Mouse (Mus musculus): ENCODE data around the gene Ccdc141.

- TF ChIP-seq CTCF (IDR thresholded peaks at IDR 0.05; ENCODE audit: extremely low read depth, insufficient read depth, low read length) (no peak), POLR2A (IDR thresholded peaks at IDR 0.05; ENCODE audit: extremely low read depth, insufficient read depth, low read length) (no peak)
Measured at GRCm38 (mm10) chr2:77164662-77165061, 5.8 kb downstream of the Ccdc141 start.

Measured in cortical plate, adult 2 months (tissue).